ENCODE assay signal across 8 mouse cellular contexts in genomic region chr14:67993142-67993541, GRCm38 (mm10).
DNase-seq lines count a peak whose midpoint lies in the region; ATAC-seq and TF ChIP-seq lines count a peak whose summit lies in the region.

No protein-coding gene starts in this region.

- H3K4me1 ChIP-seq in intestine, postnatal 0 days (replicated peaks; ENCODE audit: control insufficient read depth, insufficient read depth, low read length) = no peaks in the 10 kb centered on the region
- no peaks in the 10 kb centered on the region for H3K4me1 ChIP-seq in intestine, embryonic 15.5 days (replicated peaks)
- 0 out of 2 replicates have a peak, but pooled peaks cover 3% of the 10 kb centered on the region for H3K4me1 ChIP-seq in hindbrain, embryonic 13.5 days (replicated peaks)
- peaks cover 5% of the 10 kb centered on the region; the same call in 1 of the 2 replicates for H3K4me1 ChIP-seq in midbrain, embryonic 10.5 days
- no peaks in the 10 kb centered on the region for H3K4me1 ChIP-seq in spleen, adult 2 months (ENCODE audit: control insufficient read depth, insufficient read depth, insufficient read length)

- no peak overlapping the region for H3K4me2 ChIP-seq in intestine, postnatal 0 days (replicated peaks; ENCODE audit: low read depth)
- H3K4me2 ChIP-seq in intestine, embryonic 15.5 days (replicated peaks) = no peak overlapping the region
- H3K4me2 ChIP-seq in hindbrain, embryonic 13.5 days = peak overlapping the region; percentile 41

- DNase-seq in cerebellum, adult 9-11 months = peak; percentile 41
- DNase-seq in frontal cortex, adult 2 months (ENCODE audit: extremely low spot score in 1 of 2, low spot score in 1 of 2) = peak; percentile 66 to 90
- peak; percentile 74 to 75 for DNase-seq in left cerebral cortex, adult 8-10 months (ENCODE audit: low spot score in 2 of 2)
- peak; percentile 68 for DNase-seq in midbrain, embryonic 10.5 days (ENCODE audit: low spot score)
- DNase-seq in spleen, adult 2 months (ENCODE audit: low read depth in 1 of 2, low spot score in 2 of 2) = peak in 1 of 2 experiments; percentile 11

- no peak for TF ChIP-seq POLR2A in spleen, adult 2 months (IDR thresholded peaks at IDR 0.05; ENCODE audit: low read depth, low read length)

- TF ChIP-seq CTCF in intestine, postnatal 0 days (IDR thresholded peaks at IDR 0.05; ENCODE audit: low read depth) = peak; percentile 90
- TF ChIP-seq CTCF in spleen, adult 2 months (IDR thresholded peaks at IDR 0.05; ENCODE audit: extremely low read depth, insufficient read depth, insufficient read length, insufficient replicate concordance) = peak; percentile 49; the same call in 1 of the 2 replicates

- H3K4me3 ChIP-seq in intestine, postnatal 0 days (ENCODE audit: low read depth, low read length) = no peak overlapping the region
- no peak overlapping the region for H3K4me3 ChIP-seq in intestine, embryonic 15.5 days (replicated peaks)
- 0 out of 2 replicates have a peak overlapping the region, but pooled peaks have one; percentile 11 for H3K4me3 ChIP-seq in hindbrain, embryonic 13.5 days
- H3K4me3 ChIP-seq in midbrain, embryonic 10.5 days = 0 out of 2 replicates have a peak overlapping the region, but pooled peaks have one; percentile 14
- H3K4me3 ChIP-seq in spleen, adult 2 months (ENCODE audit: extremely low read depth, insufficient read depth, insufficient read length) = no peak overlapping the region

- H3K36me3 ChIP-seq in intestine, postnatal 0 days (ENCODE audit: control insufficient read depth, insufficient read depth) = no peaks in the 10 kb centered on the region
- H3K36me3 ChIP-seq in intestine, embryonic 15.5 days = no peaks in the 10 kb centered on the region
- no peaks in the 10 kb centered on the region for H3K36me3 ChIP-seq in hindbrain, embryonic 13.5 days
- H3K36me3 ChIP-seq in midbrain, embryonic 10.5 days = no peaks in the 10 kb centered on the region
- H3K36me3 ChIP-seq in spleen, adult 2 months (ENCODE audit: control insufficient read depth, insufficient read depth, low read length) = no peaks in the 10 kb centered on the region

- H3K27ac ChIP-seq in intestine, postnatal 0 days (ENCODE audit: low read depth, low read length) = no peak overlapping the region
- H3K27ac ChIP-seq in intestine, embryonic 15.5 days = no peak overlapping the region
- H3K27ac ChIP-seq in hindbrain, embryonic 13.5 days = no peak overlapping the region
- H3K27ac ChIP-seq in midbrain, embryonic 10.5 days (replicated peaks) = no peak overlapping the region
- H3K27ac ChIP-seq in spleen, adult 2 months (ENCODE audit: insufficient read depth, low read length) = no peak overlapping the region

- no peaks in the 10 kb centered on the region for H3K9me3 ChIP-seq in intestine, postnatal 0 days (ENCODE audit: control insufficient read depth)
- no peaks in the 10 kb centered on the region for H3K9me3 ChIP-seq in intestine, embryonic 15.5 days
- H3K9me3 ChIP-seq in hindbrain, embryonic 13.5 days = no peaks in the 10 kb centered on the region
- H3K9me3 ChIP-seq in midbrain, embryonic 10.5 days (replicated peaks) = no peaks in the 10 kb centered on the region; the same call in 1 of the 2 replicates

- 14% methylated on average over 8 of the region's 8 CpGs for WGBS in intestine, postnatal 0 days
- 14% methylated on average over 8 of the region's 8 CpGs for WGBS in intestine, embryonic 15.5 days
- 14% methylated on average over 8 of the region's 8 CpGs for WGBS in hindbrain, embryonic 13.5 days
- 17% methylated on average over 8 of the region's 8 CpGs for WGBS in midbrain, embryonic 10.5 days
- 14% methylated on average over 8 of the region's 8 CpGs for WGBS in spleen, adult 2 months

- no peak overlapping the region for H3K9ac ChIP-seq in intestine, postnatal 0 days (ENCODE audit: low read depth, low read length)
- no peak overlapping the region for H3K9ac ChIP-seq in intestine, embryonic 15.5 days
- no peak overlapping the region for H3K9ac ChIP-seq in hindbrain, embryonic 13.5 days

- no peak for ATAC-seq in intestine, postnatal 0 days
- no peak for ATAC-seq in intestine, embryonic 15.5 days
- no peak for ATAC-seq in hindbrain, embryonic 13.5 days (ENCODE audit: low FRiP score)

- no peaks in the 10 kb centered on the region for H3K27me3 ChIP-seq in intestine, postnatal 0 days (replicated peaks; ENCODE audit: control insufficient read depth, insufficient read depth, low read length)
- H3K27me3 ChIP-seq in intestine, embryonic 15.5 days (replicated peaks) = no peaks in the 10 kb centered on the region
- H3K27me3 ChIP-seq in hindbrain, embryonic 13.5 days = no peaks in the 10 kb centered on the region
- no peaks in the 10 kb centered on the region for H3K27me3 ChIP-seq in midbrain, embryonic 10.5 days (ENCODE audit: low read depth, poor library complexity, severe bottlenecking)
- H3K27me3 ChIP-seq in spleen, adult 2 months (ENCODE audit: control insufficient read depth, insufficient read depth, low read length) = no peaks in the 10 kb centered on the region

Comparison
In these comparisons a context has a peak if more than half of its experiments do, and no peak if none do; other contexts are left out.
1. H3K4me3 ChIP-seq: peak in hindbrain, embryonic 13.5 days (single experiment) and midbrain, embryonic 10.5 days (single experiment); none in intestine, postnatal 0 days (single experiment), intestine, embryonic 15.5 days (single experiment) and spleen, adult 2 months (single experiment).